Mouse (Mus musculus): ENCODE measurements around the gene Larp1b. TPM values are rescaled to one million over a fixed set of nuclear protein-coding genes. Genes with fewer than 3 reads are reported as not detected.
"Not testable (repeated sequence)": the region's sequence is repeated elsewhere in the genome, so short reads cannot be mapped to it uniquely, and the experiment has no call there.

The Larp1b gene
- polyA plus RNA-seq (2015; fragmentation: Nextera tagmentation; extraction: Ambion mirVana), result 7.1 and 7.4 TPM in 2 replicates

DNA sequence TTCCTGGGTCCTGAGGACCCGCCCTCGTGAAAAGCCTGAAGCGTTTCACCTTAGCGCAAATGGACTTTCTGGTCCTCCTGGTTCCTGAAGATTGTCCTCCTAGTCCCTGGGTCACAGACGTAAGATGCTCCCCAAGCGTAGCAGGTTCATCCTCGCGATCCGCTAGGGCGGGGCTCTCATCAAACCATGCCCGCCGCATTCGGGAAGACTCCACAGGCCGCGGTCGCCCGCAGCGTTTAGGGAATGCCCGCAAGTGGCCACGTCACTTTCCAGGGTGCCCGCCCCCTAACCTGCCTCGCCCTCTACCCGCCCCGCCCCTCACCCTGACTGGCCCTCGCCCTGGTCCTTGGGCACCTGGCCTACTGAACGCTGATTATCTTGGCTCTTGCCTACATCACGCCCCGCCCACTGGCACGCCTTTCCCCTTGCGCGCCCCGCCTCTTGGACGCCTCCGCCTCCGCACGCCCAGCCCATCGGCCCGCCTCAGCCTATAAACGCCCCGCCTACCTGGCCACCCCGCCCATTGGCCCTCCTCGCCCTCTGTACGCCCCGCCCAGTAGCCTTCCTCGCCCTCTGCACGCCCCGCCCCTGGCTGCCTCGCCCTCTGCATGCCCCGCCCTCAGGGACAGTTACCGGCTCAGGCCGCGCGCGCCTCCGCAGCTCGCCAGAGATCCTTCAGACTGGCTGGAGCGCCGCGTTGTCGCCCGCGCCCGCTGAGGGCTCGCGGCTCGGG lies at the start of gene Larp1b:
Gene Larp1b, plus strand, starts transcription at position 659 of the 733 bp plus-strand sequence.
- Histone ChIP-seq H3K27me3 (ENCODE audit: control insufficient read depth, insufficient read depth, low read depth, low read length) (peaks cover 6% of the 10 kb centered on the region; the same call in 1 of the 2 replicates), H3K36me3 (ENCODE audit: control insufficient read depth, insufficient read depth) (no peaks in the 10 kb centered on the region), H3K4me2 (ENCODE audit: low read depth, low read length) (peak within 1 kb of the TSS; percentile 95), H3K9me3 (replicated peaks; ENCODE audit: control insufficient read depth, low read length) (no peaks in the 10 kb centered on the region), H3K4me1 (ENCODE audit: control insufficient read depth, low read depth, low read length) (peaks cover 13% of the 10 kb centered on the region), H3K9ac (ENCODE audit: low read depth, low read length) (peak within 1 kb of the TSS; percentile 93), H3K27ac (ENCODE audit: low read length) (peak within 1 kb of the TSS; percentile 92), H3K4me3 (ENCODE audit: low read depth, low read length) (peak within 1 kb of the TSS; percentile 93)
- ATAC-seq (ENCODE audit: low read depth), result peak; percentile 89
- WGBS (ENCODE audit: insufficient replicate concordance), result under 1% methylated on average over 65 of the region's 66 CpGs

GRCm38 (mm10) chr3:40902443-40902842 lies 47.2 kb upstream of the Larp1b start, which contains the start of gene 1700034I23Rik:
TSS of gene 1700034I23Rik (minus strand) at chr3:40902543.
- 82% methylated on average over 5 of the region's 10 CpGs for WGBS (ENCODE audit: insufficient replicate concordance)
- not testable (repeated sequence) for ATAC-seq (ENCODE audit: low read depth); H3K36me3 ChIP-seq (ENCODE audit: control insufficient read depth, insufficient read depth); H3K4me2 ChIP-seq (ENCODE audit: low read depth, low read length); H3K4me3 ChIP-seq (ENCODE audit: low read depth, low read length); H3K27me3 ChIP-seq (ENCODE audit: control insufficient read depth, insufficient read depth, low read depth, low read length); H3K27ac ChIP-seq (ENCODE audit: low read length); H3K9ac ChIP-seq (ENCODE audit: low read depth, low read length); H3K9me3 ChIP-seq (replicated peaks; ENCODE audit: control insufficient read depth, low read length); H3K4me1 ChIP-seq (ENCODE audit: control insufficient read depth, low read depth, low read length)

DNA sequence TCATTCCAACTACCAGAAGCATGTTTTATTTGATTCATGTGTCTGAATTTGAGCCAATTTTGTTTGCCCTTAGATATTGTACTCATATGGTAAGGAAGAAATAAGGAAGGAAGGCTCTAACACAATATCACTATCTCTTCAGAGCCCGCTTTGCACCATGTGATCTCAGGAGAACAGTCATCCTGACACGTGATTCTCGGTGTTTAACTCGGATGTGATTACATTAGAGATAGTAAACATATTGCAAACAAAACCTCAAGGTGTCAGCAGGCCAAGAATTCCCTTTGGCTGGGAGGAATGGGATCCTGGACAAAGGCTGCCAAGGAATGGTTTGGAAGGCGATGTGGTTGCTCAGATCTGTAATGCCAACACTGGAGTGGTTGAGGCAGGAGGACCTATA lies 11.4 kb upstream of the Larp1b start:
- 65% methylated on average over 5 of the region's 5 CpGs for WGBS (ENCODE audit: insufficient replicate concordance)
- no peaks in the 10 kb centered on the region for H3K9me3 ChIP-seq (replicated peaks; ENCODE audit: control insufficient read depth, low read length)
- ATAC-seq (ENCODE audit: low read depth), result no peak
- H3K9ac ChIP-seq (ENCODE audit: low read depth, low read length), result no peak overlapping the region
- no peaks in the 10 kb centered on the region for H3K27me3 ChIP-seq (ENCODE audit: control insufficient read depth, insufficient read depth, low read depth, low read length)
- H3K4me1 ChIP-seq (ENCODE audit: control insufficient read depth, low read depth, low read length), result no peaks in the 10 kb centered on the region
- no peak overlapping the region for H3K4me3 ChIP-seq (ENCODE audit: low read depth, low read length)
- no peak overlapping the region for H3K27ac ChIP-seq (ENCODE audit: low read length)
- H3K36me3 ChIP-seq (ENCODE audit: control insufficient read depth, insufficient read depth), result peaks cover 6% of the 10 kb centered on the region; the same call in 1 of the 2 replicates
- H3K4me2 ChIP-seq (ENCODE audit: low read depth, low read length), result no peak overlapping the region

DNA sequence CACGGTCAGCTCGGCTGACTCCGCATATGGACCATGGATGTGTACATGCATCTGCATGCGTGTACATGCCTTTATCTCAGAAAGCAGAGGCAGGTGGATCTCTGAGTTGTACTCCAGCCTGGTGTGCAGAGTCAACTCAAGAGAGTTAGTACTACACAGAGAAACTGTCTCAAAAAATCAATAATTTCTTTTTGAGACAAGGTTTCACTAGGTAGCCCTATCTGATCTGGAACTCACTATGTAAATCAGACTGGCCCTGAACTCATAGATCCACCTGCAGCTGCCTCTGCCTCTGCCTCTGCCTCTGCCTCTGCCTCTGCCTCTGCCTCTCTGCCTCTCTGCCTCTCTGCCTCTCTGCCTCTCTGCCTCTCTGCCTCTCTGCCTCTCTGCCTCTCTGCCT lies 11.0 kb upstream of the Larp1b start:
- Histone ChIP-seq H3K9ac (ENCODE audit: low read depth, low read length) (no peak overlapping the region), H3K9me3 (replicated peaks; ENCODE audit: control insufficient read depth, low read length) (no peaks in the 10 kb centered on the region), H3K36me3 (ENCODE audit: control insufficient read depth, insufficient read depth) (peaks cover 5% of the 10 kb centered on the region; the same call in 1 of the 2 replicates), H3K27me3 (ENCODE audit: control insufficient read depth, insufficient read depth, low read depth, low read length) (no peaks in the 10 kb centered on the region), H3K27ac (ENCODE audit: low read length) (no peak overlapping the region), H3K4me2 (ENCODE audit: low read depth, low read length) (no peak overlapping the region), H3K4me1 (ENCODE audit: control insufficient read depth, low read depth, low read length) (no peaks in the 10 kb centered on the region), H3K4me3 (ENCODE audit: low read depth, low read length) (no peak overlapping the region)
- 87% methylated on average over 4 of the region's 4 CpGs for WGBS (ENCODE audit: insufficient replicate concordance)
- no peak for ATAC-seq (ENCODE audit: low read depth)

GRCm38 (mm10) chr3:40939019-40939418 lies 10.6 kb upstream of the Larp1b start:
- Histone ChIP-seq H3K4me1 (ENCODE audit: control insufficient read depth, low read depth, low read length) (no peaks in the 10 kb centered on the region), H3K9me3 (replicated peaks; ENCODE audit: control insufficient read depth, low read length) (no peaks in the 10 kb centered on the region), H3K27ac (ENCODE audit: low read length) (no peak overlapping the region), H3K4me3 (ENCODE audit: low read depth, low read length) (no peak overlapping the region), H3K4me2 (ENCODE audit: low read depth, low read length) (no peak overlapping the region), H3K36me3 (ENCODE audit: control insufficient read depth, insufficient read depth) (peaks cover under 1% of the 10 kb centered on the region; the same call in 1 of the 2 replicates), H3K9ac (ENCODE audit: low read depth, low read length) (no peak overlapping the region), H3K27me3 (ENCODE audit: control insufficient read depth, insufficient read depth, low read depth, low read length) (no peaks in the 10 kb centered on the region)
- no peak for ATAC-seq (ENCODE audit: low read depth)

- H3K4me2 ChIP-seq (ENCODE audit: low read depth, low read length), result peak overlapping the region; percentile 95
- peak; percentile 27 for ATAC-seq (ENCODE audit: low read depth)
- WGBS (ENCODE audit: insufficient replicate concordance), result under 1% methylated on average over 95 of the region's 118 CpGs
- H3K4me1 ChIP-seq (ENCODE audit: control insufficient read depth, low read depth, low read length), result peaks cover 13% of the 10 kb centered on the region
- H3K27ac ChIP-seq (ENCODE audit: low read length), result peak overlapping the region; percentile 92
- peak overlapping the region; percentile 93 for H3K4me3 ChIP-seq (ENCODE audit: low read depth, low read length)
- no peaks in the 10 kb centered on the region for H3K36me3 ChIP-seq (ENCODE audit: control insufficient read depth, insufficient read depth)
- no peaks in the 10 kb centered on the region for H3K9me3 ChIP-seq (replicated peaks; ENCODE audit: control insufficient read depth, low read length)
- peak overlapping the region; percentile 93 for H3K9ac ChIP-seq (ENCODE audit: low read depth, low read length)
- peaks cover 6% of the 10 kb centered on the region; the same call in 1 of the 2 replicates for H3K27me3 ChIP-seq (ENCODE audit: control insufficient read depth, insufficient read depth, low read depth, low read length)
These were observed 424 bp downstream of the Larp1b start for GRCm38 (mm10) chr3:40949903-40950600.

- peak overlapping the region; percentile 93 for H3K4me3 ChIP-seq (ENCODE audit: low read depth, low read length)
- H3K27me3 ChIP-seq (ENCODE audit: control insufficient read depth, insufficient read depth, low read depth, low read length), result peaks cover 6% of the 10 kb centered on the region; the same call in 1 of the 2 replicates
- H3K36me3 ChIP-seq (ENCODE audit: control insufficient read depth, insufficient read depth), result no peaks in the 10 kb centered on the region
- ATAC-seq (ENCODE audit: low read depth), result peak; percentile 3; the same call in 1 of the 2 replicates
- peaks cover 13% of the 10 kb centered on the region for H3K4me1 ChIP-seq (ENCODE audit: control insufficient read depth, low read depth, low read length)
- 0% methylated on average over 43 of the region's 43 CpGs for WGBS (ENCODE audit: insufficient replicate concordance)
- H3K9me3 ChIP-seq (replicated peaks; ENCODE audit: control insufficient read depth, low read length), result no peaks in the 10 kb centered on the region
- H3K27ac ChIP-seq (ENCODE audit: low read length), result peak overlapping the region; percentile 92
- H3K4me2 ChIP-seq (ENCODE audit: low read depth, low read length), result peak overlapping the region; percentile 95
- H3K9ac ChIP-seq (ENCODE audit: low read depth, low read length), result peak overlapping the region; percentile 93
These were observed 1.1 kb downstream of the Larp1b start for GRCm38 (mm10) chr3:40950601-40951201.

DNA sequence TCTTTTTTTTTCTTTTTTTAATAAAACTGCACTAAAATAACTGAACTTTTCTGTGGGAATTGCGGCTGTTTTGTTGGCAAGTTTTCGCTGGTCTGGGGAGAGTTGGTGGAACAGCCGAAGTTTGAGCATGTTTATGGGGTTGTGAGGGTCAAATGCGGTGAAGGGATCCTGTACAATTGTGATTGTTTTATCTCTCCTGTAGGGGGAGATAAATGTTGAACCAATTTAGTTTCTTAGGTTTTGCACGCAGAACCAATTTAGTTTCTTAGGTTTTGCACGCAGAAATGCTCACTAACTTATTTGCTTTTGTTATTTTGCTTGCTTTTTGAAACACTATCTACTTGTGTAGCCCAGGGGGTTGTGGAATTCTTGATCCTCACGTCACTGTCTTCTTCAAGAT lies 1.7 kb downstream of the Larp1b start:
- H3K27me3 ChIP-seq (ENCODE audit: control insufficient read depth, insufficient read depth, low read depth, low read length), result peaks cover 6% of the 10 kb centered on the region; the same call in 1 of the 2 replicates
- H3K4me3 ChIP-seq (ENCODE audit: low read depth, low read length), result peak overlapping the region; percentile 93
- ATAC-seq (ENCODE audit: low read depth), result no peak
- peaks cover 13% of the 10 kb centered on the region for H3K4me1 ChIP-seq (ENCODE audit: control insufficient read depth, low read depth, low read length)
- H3K36me3 ChIP-seq (ENCODE audit: control insufficient read depth, insufficient read depth), result no peaks in the 10 kb centered on the region
- 8% methylated on average over 7 of the region's 7 CpGs for whole genome bisulfite sequencing (ENCODE audit: insufficient replicate concordance)
- H3K9me3 ChIP-seq (replicated peaks; ENCODE audit: control insufficient read depth, low read length), result no peaks in the 10 kb centered on the region
- peak overlapping the region; percentile 95 for H3K4me2 ChIP-seq (ENCODE audit: low read depth, low read length)
- H3K9ac ChIP-seq (ENCODE audit: low read depth, low read length), result peak overlapping the region; percentile 93
- H3K27ac ChIP-seq (ENCODE audit: low read length), result 0 out of 2 replicates have a peak overlapping the region, but pooled peaks have one; percentile 41

Measured in liver, embryonic 16.5 days (tissue).